Mouse (Mus musculus): ENCODE measurements around the gene Zfp821.

The Zfp821 gene

GRCm38 (mm10) chr8:109705320-109706075 is at the start of gene Zfp821:
Zfp821 (plus strand) TSS chr8:109705546.
- DNase-seq, result peak; percentile 94 to 96

GRCm38 (mm10) chr8:109656860-109657259 is 48.5 kb upstream of the Zfp821 start:
- no peak for DNase-seq

GRCm38 (mm10) chr8:109662328-109662727 is 43.0 kb upstream of the Zfp821 start:
- no peak for DNase-seq

GRCm38 (mm10) chr8:109666616-109667015 is 38.7 kb upstream of the Zfp821 start:
- DNase-seq, result no peak

- DNase-seq, result no peak
Observed at GRCm38 (mm10) chr8:109672656-109673055, 32.7 kb upstream of the Zfp821 start.

GRCm38 (mm10) chr8:109673596-109673995 is 31.8 kb upstream of the Zfp821 start:
- DNase-seq, result peak in 1 of 2 experiments; percentile 6

GRCm38 (mm10) chr8:109675896-109676643 is 29.3 kb upstream of the Zfp821 start:
- DNase-seq, result no peak

- DNase-seq, result no peak
Observed at GRCm38 (mm10) chr8:109681535-109681934, 23.8 kb upstream of the Zfp821 start.

GRCm38 (mm10) chr8:109682120-109682519 is 23.2 kb upstream of the Zfp821 start:
- DNase-seq, result no peak

- no peak for DNase-seq
Observed at GRCm38 (mm10) chr8:109687248-109687647, 18.1 kb upstream of the Zfp821 start.

GRCm38 (mm10) chr8:109691769-109692168 is 13.6 kb upstream of the Zfp821 start:
- DNase-seq, result peak in 1 of 2 experiments; percentile 18

- no peak for DNase-seq
Observed at GRCm38 (mm10) chr8:109692443-109693145, 12.8 kb upstream of the Zfp821 start.

- DNase-seq, result peak; percentile 99
Observed at GRCm38 (mm10) chr8:109693146-109693900, 12.0 kb upstream of the Zfp821 start, which contains the start of gene Ist1. Ist1 (minus strand) TSS chr8:109693260.

GRCm38 (mm10) chr8:109694154-109694553 is 11.2 kb upstream of the Zfp821 start:
- no peak for DNase-seq

- no peak for DNase-seq
Observed at GRCm38 (mm10) chr8:109697754-109698153, 7.6 kb upstream of the Zfp821 start.

GRCm38 (mm10) chr8:109698477-109698876 is 6.9 kb upstream of the Zfp821 start:
- DNase-seq, result no peak

- DNase-seq, result peak; percentile 38 to 40
Observed at GRCm38 (mm10) chr8:109704565-109705319, 604 bp upstream of the Zfp821 start.

GRCm38 (mm10) chr8:109706076-109706873 is 929 bp downstream of the Zfp821 start:
- peak in 1 of 2 experiments; percentile 27 for DNase-seq

GRCm38 (mm10) chr8:109706874-109707237 is 1.5 kb downstream of the Zfp821 start:
- DNase-seq, result peak; percentile 77 to 87

GRCm38 (mm10) chr8:109707921-109708320 is 2.6 kb downstream of the Zfp821 start:
- DNase-seq, result no peak

GRCm38 (mm10) chr8:109712521-109712920 is 7.2 kb downstream of the Zfp821 start:
- no peak for DNase-seq

All from lung, postnatal 4 days (tissue).